Mouse (Mus musculus) lung, postnatal 36 days (tissue): ENCODE data around the gene Hist1h3d.
A peak's percentile ranks its signal among the peaks of the same experiment; 100 is the strongest.
"Not testable (repeated sequence)": the region's sequence is repeated elsewhere in the genome, so short reads cannot be mapped to it uniquely, and the experiment has no call there.

Experiments used
- DNase-seq: peaks from one replicate; pipeline ENCODE4 v3.0.0; 2022; ENCODE audit warnings: mixed read lengths

The Hist1h3d gene

DNA sequence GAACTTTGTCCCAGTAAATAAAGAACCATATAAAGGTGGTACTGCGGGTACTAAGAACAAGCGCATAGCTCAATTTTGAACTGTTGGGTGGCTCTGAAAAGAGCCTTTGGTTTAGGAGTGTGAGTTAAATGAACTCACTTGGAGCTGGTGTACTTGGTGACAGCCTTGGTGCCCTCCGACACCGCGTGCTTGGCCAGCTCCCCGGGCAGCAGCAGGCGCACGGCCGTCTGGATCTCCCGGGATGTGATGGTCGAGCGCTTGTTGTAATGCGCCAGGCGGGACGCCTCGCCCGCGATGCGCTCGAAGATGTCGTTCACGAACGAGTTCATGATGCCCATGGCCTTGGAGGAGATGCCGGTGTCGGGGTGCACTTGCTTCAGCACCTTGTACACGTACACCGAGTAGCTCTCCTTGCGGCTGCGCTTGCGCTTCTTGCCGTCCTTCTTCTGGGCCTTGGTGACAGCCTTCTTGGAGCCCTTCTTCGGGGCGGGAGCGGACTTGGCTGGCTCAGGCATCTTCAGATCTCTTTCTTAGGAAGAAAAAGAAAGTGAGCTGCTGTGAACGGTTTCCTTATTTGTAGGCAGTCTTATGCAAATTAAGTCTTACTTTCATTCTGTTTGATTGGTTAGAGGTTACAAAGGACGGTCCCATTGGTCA, 10.0 kb downstream of the Hist1h3d start:
- DNase-seq = peak; percentile 88

GRCm38 (mm10) chr13:23586099-23586939, 10.8 kb downstream of the Hist1h3d start:
- DNase-seq = no peak

DNA sequence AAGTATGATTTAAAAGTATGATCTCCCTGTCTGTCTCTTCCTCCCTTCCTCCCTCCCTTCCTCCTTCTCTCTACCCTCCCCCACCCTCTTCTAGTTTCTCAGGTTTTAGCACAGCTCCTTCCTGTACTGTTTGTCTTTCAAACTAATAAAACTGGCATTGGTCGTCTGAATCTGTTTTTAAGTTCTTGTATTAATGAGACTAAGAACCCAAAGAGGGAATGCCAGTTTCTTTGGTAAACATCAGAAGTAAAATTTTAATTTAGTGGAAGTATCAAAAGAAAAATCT, 11.3 kb downstream of the Hist1h3d start:
- no peak for DNase-seq

DNA sequence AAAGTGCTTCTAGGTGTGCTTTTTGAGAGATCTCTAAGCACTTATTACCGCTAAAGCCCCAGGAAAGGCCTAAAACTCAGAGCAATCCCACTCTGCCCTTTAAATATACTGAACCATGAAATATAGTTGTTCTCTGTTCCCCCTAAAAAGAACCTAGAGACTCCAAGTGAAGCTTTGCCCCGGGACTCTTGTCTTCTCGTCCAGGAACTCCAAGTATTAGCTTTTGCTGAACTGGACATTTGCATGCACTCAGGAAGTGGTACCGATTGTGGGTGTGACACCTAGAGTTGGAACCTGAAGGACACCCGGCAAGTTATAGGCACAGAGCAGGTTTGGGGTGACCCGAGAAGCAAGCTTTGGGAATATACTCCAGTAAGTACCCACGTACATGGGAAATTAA, 15.6 kb downstream of the Hist1h3d start:
- DNase-seq = no peak

DNA sequence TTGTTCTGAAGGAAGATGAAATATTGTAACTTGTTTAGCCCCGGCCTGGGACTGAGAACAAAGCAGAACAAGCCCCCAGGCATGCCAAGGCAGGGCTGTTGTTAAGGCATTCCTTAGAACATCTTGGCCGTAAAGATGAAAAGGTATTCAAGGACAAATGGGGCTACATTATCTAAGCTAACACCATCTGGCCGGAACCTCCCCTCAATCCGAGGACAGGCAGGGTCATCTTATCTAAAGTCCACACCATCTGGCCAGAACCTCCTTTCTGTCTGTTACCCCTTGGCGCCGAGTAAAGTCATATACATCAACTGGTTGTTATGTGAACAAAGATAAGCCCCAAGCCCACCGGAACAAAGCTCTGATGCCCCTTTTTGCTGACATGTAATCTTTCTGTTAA, 16.3 kb downstream of the Hist1h3d start:
- not testable (repeated sequence) for DNase-seq

DNA sequence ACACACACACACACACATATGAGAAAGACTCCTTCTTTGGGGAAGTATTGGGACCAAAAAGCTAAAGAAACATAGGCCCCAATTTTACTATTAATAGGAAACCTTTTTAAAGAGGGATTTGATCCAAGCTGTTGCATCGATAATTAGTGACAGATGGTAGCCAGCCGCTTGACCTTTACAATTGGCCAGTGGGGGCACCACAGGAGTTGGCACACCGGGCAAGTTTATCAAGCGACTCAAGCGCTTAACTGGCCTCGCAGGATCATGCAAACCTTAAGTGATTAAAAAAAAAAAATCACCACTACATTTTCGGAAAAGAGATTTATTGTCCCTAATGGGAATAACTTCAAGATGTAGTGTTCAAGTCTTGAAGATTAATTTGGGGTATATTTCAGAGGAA, 17.1 kb downstream of the Hist1h3d start:
- no peak for DNase-seq

DNA sequence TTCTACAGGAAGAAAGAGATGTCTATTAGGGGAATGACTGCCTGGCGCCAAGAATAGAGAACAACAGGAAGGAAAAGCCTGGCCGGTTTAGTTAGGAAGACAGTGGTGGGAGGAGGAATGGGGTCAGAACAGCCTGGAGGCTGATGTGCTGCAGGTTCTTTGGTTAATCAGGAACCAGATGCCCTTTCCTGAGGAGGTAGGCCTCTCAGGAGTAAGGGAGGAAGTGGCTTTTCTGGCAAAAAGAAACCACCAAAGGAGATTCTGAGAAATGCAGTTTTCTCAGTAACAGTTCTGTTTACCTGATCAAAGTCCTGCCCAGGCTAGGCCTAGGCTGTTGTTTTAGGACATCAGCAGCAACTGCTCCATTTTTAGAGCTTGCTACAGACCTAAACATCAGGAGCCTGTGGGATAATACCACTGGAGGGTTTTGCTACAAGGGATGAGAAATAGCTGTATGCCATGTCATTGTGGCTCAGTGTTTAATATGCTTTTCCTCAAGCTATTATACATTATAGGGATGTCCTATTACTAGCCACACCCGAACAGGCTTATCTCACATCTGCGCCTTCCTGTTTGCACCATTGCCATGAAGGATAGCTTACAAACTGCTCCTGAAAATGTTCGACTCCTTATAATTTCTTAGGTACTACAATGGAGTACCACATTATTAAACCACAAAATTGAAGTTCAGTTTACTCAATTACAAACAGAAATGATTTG, 17.6 kb downstream of the Hist1h3d start:
- peak; percentile 49 for DNase-seq

DNA sequence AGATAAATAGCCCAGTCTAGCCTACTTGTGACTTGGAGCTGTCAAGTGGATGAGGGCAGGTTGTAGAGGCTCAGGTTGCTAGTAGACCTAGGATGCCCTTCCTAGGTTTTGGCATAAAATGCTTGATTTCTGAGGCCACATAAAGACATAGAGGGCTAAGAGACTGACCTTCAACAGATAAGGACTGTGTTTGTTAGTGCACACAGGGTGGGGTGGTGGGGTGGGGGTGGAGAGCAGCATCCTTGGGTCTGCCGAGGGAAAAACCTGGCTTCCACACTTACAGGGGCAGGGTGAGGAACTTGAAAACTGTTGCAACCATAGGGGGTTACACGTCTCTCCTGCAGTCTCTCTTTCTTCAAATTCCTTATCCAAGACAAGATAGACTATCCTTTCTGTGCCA, 19.6 kb downstream of the Hist1h3d start:
- no peak for DNase-seq

DNA sequence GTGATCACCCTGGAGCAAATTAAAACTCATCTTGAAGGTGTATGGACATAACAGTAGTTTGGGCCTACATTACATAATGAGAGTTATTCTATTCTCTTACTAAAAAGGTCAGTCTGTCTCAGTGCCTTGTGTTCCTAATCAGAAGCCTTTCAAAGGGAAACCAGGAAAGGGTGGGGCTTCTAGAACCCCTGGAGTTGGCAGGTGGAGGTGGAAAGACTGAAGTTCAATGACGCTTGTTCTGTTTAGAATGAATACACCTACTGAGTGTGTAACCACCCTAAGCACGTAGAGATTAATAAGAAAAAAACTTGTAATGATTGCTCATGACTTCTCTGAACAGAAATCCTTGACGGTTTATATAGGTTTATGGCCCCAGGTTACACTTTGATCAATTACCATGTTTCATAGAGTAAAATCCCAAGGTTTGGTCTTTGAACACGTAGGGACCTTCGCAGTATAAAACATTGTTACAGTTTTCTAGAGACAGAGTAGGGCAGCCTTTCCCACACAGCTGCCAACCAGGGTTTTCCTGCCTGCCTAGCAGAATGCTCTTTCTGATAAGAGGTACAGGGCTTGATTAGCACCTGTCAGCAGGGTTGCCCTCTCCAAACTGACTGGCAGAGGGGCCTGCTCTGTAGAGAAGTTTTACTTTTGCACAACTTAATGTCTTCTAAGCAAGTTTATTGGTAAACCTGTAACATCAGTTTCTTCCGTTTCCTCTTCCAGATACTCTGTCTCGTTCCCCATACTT, 20.2 kb downstream of the Hist1h3d start:
- DNase-seq = no peak

DNA sequence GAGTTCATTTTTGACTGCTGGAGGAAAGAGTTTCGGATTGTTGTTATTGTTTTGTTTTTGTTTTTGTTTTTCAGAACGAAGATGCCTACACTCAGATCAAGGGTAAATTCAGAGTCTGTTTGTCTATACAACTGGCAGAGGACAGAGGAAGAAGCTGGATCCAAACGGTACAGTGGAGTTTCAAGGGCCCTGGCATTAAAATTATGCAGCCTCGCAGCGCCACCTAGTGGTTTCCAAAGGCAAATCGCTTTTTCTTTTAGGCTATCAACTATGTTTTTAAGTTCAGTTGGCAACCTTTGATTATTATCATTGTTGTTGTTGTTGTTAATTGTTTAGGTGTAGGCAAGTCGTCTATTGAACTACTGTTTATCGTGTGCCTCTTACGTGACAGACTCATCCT, 22.4 kb downstream of the Hist1h3d start:
- DNase-seq = peak; percentile 83

DNA sequence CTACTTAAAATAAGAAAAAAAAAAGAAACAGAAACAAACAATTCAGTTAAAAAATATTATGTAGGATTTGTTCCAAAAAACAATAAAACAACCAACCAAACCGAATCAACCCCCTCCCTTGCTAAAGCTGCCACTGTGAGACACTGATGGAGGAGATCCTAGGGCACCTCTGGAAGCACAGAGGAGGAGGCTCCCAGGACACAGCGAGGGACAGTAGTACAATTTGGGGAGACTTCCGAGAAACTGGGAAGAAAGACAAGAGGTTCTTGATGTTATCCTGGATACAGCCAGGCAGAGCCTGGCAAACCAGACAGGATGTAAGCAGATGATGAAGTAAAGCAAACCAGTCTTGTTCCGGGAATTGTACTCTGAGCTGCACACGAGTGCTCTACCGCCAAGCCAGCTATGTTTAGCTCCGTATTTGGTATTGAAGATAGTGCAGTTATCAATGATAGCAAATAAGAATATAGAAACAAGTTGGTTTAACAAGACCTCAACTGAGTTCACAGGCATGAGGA, 27.7 kb downstream of the Hist1h3d start:
- peak; percentile 69 for DNase-seq

- DNase-seq = no peak
Observed at GRCm38 (mm10) chr13:23604452-23604851, 28.9 kb downstream of the Hist1h3d start.

GRCm38 (mm10) chr13:23605052-23605451, 29.5 kb downstream of the Hist1h3d start:
- no peak for DNase-seq

- DNase-seq = no peak
Observed at GRCm38 (mm10) chr13:23609209-23609608, 33.6 kb downstream of the Hist1h3d start.

DNA sequence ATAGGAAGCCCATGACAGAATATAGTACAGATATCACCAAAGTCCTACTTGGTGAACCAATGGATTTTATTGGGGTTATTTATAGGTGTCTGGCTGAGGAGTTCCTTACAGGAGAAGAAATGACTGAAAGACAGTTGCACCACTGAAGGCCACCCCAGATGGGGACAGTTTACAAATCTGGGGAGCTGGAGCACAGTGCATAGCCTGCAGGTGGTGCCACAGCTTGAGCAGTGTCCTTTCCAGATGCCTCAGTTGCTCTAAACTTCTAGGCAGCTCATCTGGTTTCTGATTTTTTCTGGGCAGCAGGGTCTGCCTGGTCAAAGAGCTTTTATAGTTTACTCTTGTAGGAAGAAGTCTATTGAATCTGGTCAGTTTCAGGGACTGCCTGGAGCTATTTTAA, 34.3 kb downstream of the Hist1h3d start:
- DNase-seq = no peak

DNA sequence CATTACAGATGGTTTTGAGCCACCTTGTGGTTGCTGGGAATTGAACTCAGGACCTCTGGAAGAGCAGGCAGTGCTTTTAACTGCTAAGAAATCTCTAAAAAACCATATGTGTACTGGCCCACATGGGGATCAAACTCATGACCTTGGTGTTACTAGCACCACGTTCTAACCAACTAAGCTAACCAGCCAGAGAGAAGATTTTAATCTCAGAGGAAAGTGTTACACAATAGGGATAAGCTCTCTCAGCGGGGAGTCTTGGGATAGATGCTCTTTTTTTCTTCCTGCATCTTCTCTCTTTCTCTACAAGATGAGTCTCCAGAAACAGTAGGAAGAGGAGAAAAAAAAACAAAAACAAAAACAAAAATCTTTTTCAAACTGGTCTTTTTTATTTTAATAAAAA, 34.8 kb downstream of the Hist1h3d start:
- no peak for DNase-seq

DNA sequence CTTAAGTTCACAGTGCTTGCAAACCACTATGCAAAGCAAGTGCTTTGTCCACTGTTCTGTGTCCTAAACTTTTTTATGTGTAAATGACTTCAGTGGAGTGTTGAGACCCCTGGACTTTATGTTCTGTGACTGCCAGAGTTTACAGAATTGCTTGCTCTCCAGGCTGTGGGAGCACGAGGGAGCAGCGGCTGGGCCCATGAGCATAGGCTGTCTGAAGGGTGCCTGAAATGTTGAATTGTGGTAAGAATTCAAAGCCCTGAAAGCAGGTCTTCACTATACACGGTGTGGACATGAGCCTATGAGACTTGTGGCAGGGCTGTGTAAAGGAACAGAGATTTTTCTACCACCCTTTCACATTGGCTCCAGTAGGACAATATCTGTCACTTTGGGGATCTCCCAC, 36.1 kb downstream of the Hist1h3d start:
- DNase-seq = no peak

- no peak for DNase-seq
Observed at GRCm38 (mm10) chr13:23620056-23620732, 44.6 kb downstream of the Hist1h3d start.

DNA sequence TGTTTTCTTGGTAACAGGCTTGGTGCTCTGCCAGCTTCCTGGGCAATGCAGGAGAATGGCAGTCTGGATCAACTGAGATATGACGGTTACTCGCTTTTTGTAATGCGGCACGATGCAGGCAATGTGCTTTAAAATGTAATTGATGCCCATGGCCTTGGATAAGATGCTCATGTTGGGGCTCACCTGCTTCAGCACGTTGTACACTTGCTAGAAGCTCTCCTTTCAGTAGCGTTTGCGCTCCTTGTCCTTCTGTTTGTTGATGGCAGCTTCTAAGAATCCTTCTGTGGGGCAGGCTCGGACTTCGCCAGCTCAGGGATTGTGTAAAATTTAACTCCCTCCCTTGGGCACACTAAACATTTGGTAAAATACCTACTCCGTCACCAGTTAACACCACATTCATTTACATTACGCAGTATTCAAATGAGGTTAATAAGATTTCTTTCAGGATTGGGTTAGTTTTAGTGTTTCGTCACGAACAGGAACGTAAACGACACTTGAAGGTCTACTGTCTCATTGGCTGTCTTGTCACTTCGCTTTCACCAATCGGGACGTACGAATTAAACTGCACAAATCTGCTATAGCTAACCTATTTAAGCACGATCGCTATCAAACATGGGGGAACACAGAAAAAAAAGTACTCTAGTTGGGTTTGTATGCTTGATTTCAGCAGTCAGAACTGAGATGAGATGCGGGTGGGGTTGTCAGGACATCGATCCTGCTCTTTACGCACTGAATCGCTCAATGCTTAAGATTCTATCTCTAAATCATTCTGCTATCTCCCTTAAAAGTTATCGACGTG, 45.4 kb downstream of the Hist1h3d start, which contains the start of gene Hist1h2be:
Gene Hist1h2be (minus strand): TSS at position 392 of the 799 bp plus-strand sequence.
- DNase-seq = peak; percentile 91

DNA sequence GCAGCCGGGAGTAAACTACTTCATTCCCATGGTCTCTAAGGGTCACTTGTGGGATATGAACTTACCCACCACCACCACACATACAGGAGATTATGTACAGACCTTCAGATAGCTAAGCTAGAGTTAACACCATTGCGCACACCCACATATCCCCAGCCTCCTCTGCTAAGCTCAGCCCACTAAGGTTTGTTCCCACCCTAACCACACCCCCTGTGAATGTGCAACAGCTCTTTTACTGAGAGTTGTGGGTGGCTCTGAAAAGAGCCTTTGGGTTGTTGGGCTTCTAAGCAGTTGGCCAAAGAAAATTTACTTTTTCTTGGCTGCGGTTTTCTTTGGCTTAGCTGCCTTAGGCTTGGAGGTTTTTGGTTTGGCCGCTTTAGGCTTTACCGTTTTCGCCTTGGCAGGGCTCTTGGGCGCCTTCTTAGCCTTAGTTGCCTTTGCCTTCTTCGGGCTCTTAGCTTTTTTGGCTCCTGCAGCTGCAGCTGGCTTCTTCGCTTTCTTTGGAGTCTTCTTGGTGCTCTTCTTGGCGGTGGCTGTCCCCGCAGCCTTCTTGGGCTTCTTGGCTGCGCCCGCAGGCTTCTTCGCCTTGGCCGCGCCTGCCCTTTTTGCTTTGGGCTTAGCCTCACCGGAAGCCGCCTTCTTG, 46.1 kb downstream of the Hist1h3d start:
- peak; percentile 91 for DNase-seq

DNA sequence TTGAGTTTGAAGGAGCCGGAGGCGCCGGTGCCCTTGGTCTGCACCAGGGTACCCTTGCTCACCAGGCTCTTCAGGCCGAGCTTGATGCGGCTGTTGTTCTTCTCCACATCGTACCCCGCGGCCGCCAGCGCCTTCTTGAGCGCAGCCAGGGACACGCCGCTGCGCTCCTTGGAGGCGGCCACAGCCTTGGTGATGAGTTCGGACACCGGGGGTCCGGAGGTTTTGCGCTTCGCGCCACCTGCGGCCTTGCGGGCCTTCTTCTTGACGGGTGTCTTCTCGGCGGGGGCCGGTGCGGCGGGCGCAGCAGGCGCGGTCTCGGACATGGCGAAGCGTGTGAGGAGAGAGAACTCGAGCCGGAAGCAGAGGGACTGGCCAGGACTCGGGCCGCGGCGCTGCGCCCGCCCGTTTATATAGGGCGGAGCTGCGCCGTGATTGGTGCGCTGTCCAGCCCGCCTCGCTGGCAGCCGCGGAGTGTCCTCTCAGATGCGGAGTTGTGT, 46.7 kb downstream of the Hist1h3d start, which contains the start of gene Hist1h1e:
Gene Hist1h1e (minus strand): TSS at position 384 of the 497 bp plus-strand sequence.
- DNase-seq = peak; percentile 93
